Mouse (Mus musculus) lung, adult 2 months (tissue): ENCODE data around the gene Tgoln1. TPM values are rescaled to one million over a fixed set of nuclear protein-coding genes. Genes with fewer than 3 reads are reported as not detected.

Experiments used
- DNase-seq: peaks from one replicate; pipeline ENCODE4 v3.0.0; 2022
- H3K4me1 ChIP-seq: fragments of 200-500 bp; 2 replicates; pipeline ENCODE4 v1.6.1; 2011; ENCODE audit warnings: low read length; ENCODE audit not compliant: control insufficient read depth, insufficient read depth
- H3K4me3 ChIP-seq: fragments of 200-500 bp; replicated peaks from 2 replicates; pipeline ENCODE3; 2011; ENCODE audit warnings: low read depth, mild to moderate bottlenecking, control low read depth, low read length; ENCODE audit errors: extremely low read depth
- CTCF ChIP-seq: fragments of 200-500 bp; IDR thresholded peaks from 2 replicates; pipeline ENCODE4 v1.5.1; 2011; ENCODE audit warnings: mild to moderate bottlenecking, low read length, control low read depth; ENCODE audit not compliant: insufficient read depth
- POLR2A ChIP-seq: fragments of 200-500 bp; IDR thresholded peaks from 2 replicates; pipeline ENCODE4 v1.6.1; 2011; ENCODE audit warnings: low read depth, mild to moderate bottlenecking, control low read depth, low read length, borderline replicate concordance; ENCODE audit errors: extremely low read depth
- WGBS: fragments of 180-500 bp; shearing (Covaris S2); methylation state at CpG from one replicate; pipeline ENCODE4 v1.1.7; 2018; 5-methylcytosine and 5-hydroxymethylcytosine counted together
- polyA plus RNA-seq: library from polyadenylated mRNA; depleted of rRNA; stranded (reverse); fragments of >200 nt; gene quantifications from 2 replicates; pipeline ENCODE4 v1.2.3, GENCODE M21; 2012; rRNA removed

Tgoln1 gene
- polyA plus RNA-seq, 1 experiment = 72.4 TPM

GRCm38 (mm10) chr6:72566044-72566443 lies 50.8 kb downstream of the Tgoln1 start:
- 7% methylated on average over 4 of the region's 4 CpGs for WGBS
- Histone ChIP-seq H3K4me1 (no peaks in the 10 kb centered on the region), H3K4me3 (no peak overlapping the region)
- TF ChIP-seq CTCF = peak; percentile 73
- no peak for TF ChIP-seq POLR2A
- peak; percentile 87 for DNase-seq

- Histone ChIP-seq H3K4me1 (no peaks in the 10 kb centered on the region), H3K4me3 (no peak overlapping the region)
- TF ChIP-seq CTCF (no peak), POLR2A (no peak)
- no peak for DNase-seq
- WGBS = 76% methylated on average over 7 of the region's 7 CpGs
These were observed 51.3 kb downstream of the Tgoln1 start for GRCm38 (mm10) chr6:72565506-72565905.

- WGBS = 83% methylated on average over 5 of the region's 5 CpGs
- no peak overlapping the region for H3K4me3 ChIP-seq
These were observed 53.9 kb downstream of the Tgoln1 start for GRCm38 (mm10) chr6:72562894-72563293.

GRCm38 (mm10) chr6:72562486-72562885 lies 54.3 kb downstream of the Tgoln1 start:
- 63% methylated on average over 6 of the region's 6 CpGs for WGBS
- DNase-seq = no peak
- TF ChIP-seq POLR2A (no peak), CTCF (no peak)
- Histone ChIP-seq H3K4me3 (no peak overlapping the region), H3K4me1 (no peaks in the 10 kb centered on the region)

More at GRCm38 (mm10) chr6:72562894-72563293, 53.9 kb downstream of the Tgoln1 start:
- DNase-seq = no peak
- H3K4me1 ChIP-seq = no peaks in the 10 kb centered on the region
- no peak for TF ChIP-seq CTCF
- no peak for TF ChIP-seq POLR2A

GRCm38 (mm10) chr6:72560801-72561200 lies 56.0 kb downstream of the Tgoln1 start:
- Histone ChIP-seq H3K4me1 (no peaks in the 10 kb centered on the region), H3K4me3 (no peak overlapping the region)
- TF ChIP-seq CTCF (no peak), POLR2A (no peak)
- no peak for DNase-seq
- WGBS = 63% methylated on average over 8 of the region's 8 CpGs

Other genes with a start within 250 kb of the Tgoln1 start
- gene Vamp5, start 236.5 kb downstream of the Tgoln1 start, polyA plus RNA-seq = 74.6 and 91.7 TPM in 2 replicates
- gene Vamp8, start 226.3 kb downstream of the Tgoln1 start, polyA plus RNA-seq = 291 and 435 TPM in 2 replicates
- gene Ggcx, start 202.7 kb downstream of the Tgoln1 start, polyA plus RNA-seq = 43.4 and 46.2 TPM in 2 replicates
- 90.3 and 94.6 TPM in 2 replicates for gene Mat2a, start 177.4 kb downstream of the Tgoln1 start, polyA plus RNA-seq
- 0.19 and 0.32 TPM in 2 replicates for gene Sh2d6, start 95.3 kb downstream of the Tgoln1 start, polyA plus RNA-seq
- 67.6 and 67.8 TPM in 2 replicates for gene Capg, start 72.6 kb downstream of the Tgoln1 start, polyA plus RNA-seq
- gene Elmod3, start 18.6 kb downstream of the Tgoln1 start, polyA plus RNA-seq = 17.6 and 24.2 TPM in 2 replicates
- 27.7 and 38.8 TPM in 2 replicates for gene Retsat, start 18.5 kb downstream of the Tgoln1 start, polyA plus RNA-seq
- 27.8 and 30.1 TPM in 2 replicates for gene Tcf7l1, start 172.3 kb upstream of the Tgoln1 start, polyA plus RNA-seq